Mouse (Mus musculus): ENCODE results near the gene Jak2.

Jak2 gene

GRCm38 (mm10) chr19:29360251-29360650 is 108.6 kb downstream of the Jak2 start:
- in situ Hi-C loops (cut with MboI, MseI): no loop called here

- in situ Hi-C loops (cut with MboI, MseI): no loop called here
These were observed 110.0 kb downstream of the Jak2 start for GRCm38 (mm10) chr19:29361468-29362130.

- in situ Hi-C loops (cut with MboI, MseI): no loop called here
These were observed 110.7 kb downstream of the Jak2 start for GRCm38 (mm10) chr19:29362173-29362930.
